In genomic region chr14:74924031-74924430, GRCm38 (mm10) we compare ENCODE assay signal across 29 mouse cellular contexts. TPM values are rescaled to one million over a fixed set of nuclear protein-coding genes. Genes with fewer than 3 reads are reported as not detected.
DNase-seq lines count a peak whose midpoint lies in the region; ATAC-seq and TF ChIP-seq lines count a peak whose summit lies in the region.
"Had no signal": no experiment of that assay in that cellular context is flagged by ENCODE, and none has a peak within 500 bp of the region (broad histone marks: within the 10 kb centered on the region; RNA-seq: fewer than 3 reads in every experiment).

No protein-coding gene starts in this region.

- TF ChIP-seq CTCF in liver, embryonic 14.5 days (IDR thresholded peaks at IDR 0.05; ENCODE audit: low read depth) = no peak

- no peak overlapping the region for H3K27ac ChIP-seq in heart, embryonic 16.5 days (ENCODE audit: low read length)
- H3K27ac ChIP-seq in liver, embryonic 14.5 days = no peak overlapping the region
- H3K27ac ChIP-seq in liver, embryonic 12.5 days = no peak overlapping the region
- H3K27ac ChIP-seq in intestine, embryonic 15.5 days = 0 out of 2 replicates have a peak overlapping the region, but pooled peaks have one; percentile 20
- H3K27ac ChIP-seq: embryonic facial prominence, embryonic 13.5 days; forebrain, embryonic 12.5 days; hindbrain, embryonic 12.5 days; limb, embryonic 12.5 days; liver, embryonic 13.5 days; macrophage; midbrain, embryonic 13.5 days had no signal

- intact Hi-C loops in heart, postnatal 25 days (cut with DNase I) = no loop called here

- no peak overlapping the region for H3K4me2 ChIP-seq in heart, embryonic 16.5 days (ENCODE audit: low read depth, low read length)
- no peak overlapping the region for H3K4me2 ChIP-seq in liver, embryonic 14.5 days (ENCODE audit: low read depth)
- H3K4me2 ChIP-seq in liver, embryonic 12.5 days = no peak overlapping the region
- no peak overlapping the region for H3K4me2 ChIP-seq in intestine, embryonic 15.5 days (replicated peaks)
- H3K4me2 ChIP-seq: embryonic facial prominence, embryonic 13.5 days; forebrain, embryonic 12.5 days; heart, embryonic 11.5 days; hindbrain, embryonic 12.5 days; limb, embryonic 12.5 days; liver, embryonic 13.5 days; midbrain, embryonic 13.5 days had no signal

- peaks cover 32% of the 10 kb centered on the region for H3K4me1 ChIP-seq in heart, embryonic 16.5 days (ENCODE audit: control insufficient read depth, insufficient read depth, low read length)
- H3K4me1 ChIP-seq in liver, embryonic 14.5 days (replicated peaks; ENCODE audit: control insufficient read depth in 2 of 2, insufficient read depth in 2 of 2, low read length in 1 of 2) = peaks cover 0 to 10% of the 10 kb centered on the region in 2 experiments; a peak in 3 of 4 replicates
- peaks cover 34% of the 10 kb centered on the region for H3K4me1 ChIP-seq in liver, embryonic 12.5 days
- H3K4me1 ChIP-seq in intestine, embryonic 15.5 days (replicated peaks) = peaks cover 30% of the 10 kb centered on the region; the same call in 1 of the 2 replicates

- H3K4me3 ChIP-seq in heart, embryonic 16.5 days (ENCODE audit: low read length) = no peak overlapping the region
- no peak overlapping the region for H3K4me3 ChIP-seq in liver, embryonic 14.5 days (ENCODE audit: insufficient read depth in 1 of 2, low read depth in 2 of 2, low read length in 2 of 2)
- H3K4me3 ChIP-seq in liver, embryonic 12.5 days = no peak overlapping the region
- H3K4me3 ChIP-seq in intestine, embryonic 15.5 days (replicated peaks) = no peak overlapping the region
- H3K4me3 ChIP-seq: embryonic facial prominence, embryonic 13.5 days; forebrain, embryonic 12.5 days; hindbrain, embryonic 12.5 days; limb, embryonic 12.5 days; liver, embryonic 13.5 days; midbrain, embryonic 13.5 days had no signal

- DNase-seq in adrenal gland, postnatal 10 days = peak; percentile 26
- no peak for DNase-seq in adrenal gland, adult 2 months
- no peak for DNase-seq in heart, postnatal 25 days (ENCODE audit: low spot score)
- DNase-seq in liver, embryonic 14.5 days (ENCODE audit: low read depth in 3 of 3, low spot score in 3 of 3) = no peak
- DNase-seq in ovary, postnatal 14 days (ENCODE audit: low spot score) = no peak
- DNase-seq: adrenal gland, postnatal 14 days; cerebellum, adult 11 months; cerebellum, adult 9-10 months; embryo, embryonic 11 days; forebrain, postnatal 0 days; gastrocnemius, postnatal 25 days; heart, adult 11 months; heart, postnatal 10 days; kidney, adult 8-10 months; kidney, postnatal 25 days; liver, embryonic 13.5 days; lung, adult 2 months; lung, postnatal 10 days had no signal

- no peaks in the 10 kb centered on the region for H3K27me3 ChIP-seq in heart, embryonic 16.5 days (ENCODE audit: control insufficient read depth, insufficient read depth, low read length)
- no peaks in the 10 kb centered on the region for H3K27me3 ChIP-seq in liver, embryonic 14.5 days (ENCODE audit: control insufficient read depth, insufficient read depth, low read length)
- no peaks in the 10 kb centered on the region for H3K27me3 ChIP-seq in liver, embryonic 12.5 days (replicated peaks)
- H3K27me3 ChIP-seq in intestine, embryonic 15.5 days (replicated peaks) = no peaks in the 10 kb centered on the region
- H3K27me3 ChIP-seq: CH12.LX; embryonic facial prominence, embryonic 13.5 days; forebrain, embryonic 12.5 days; hindbrain, embryonic 12.5 days; liver, embryonic 13.5 days; midbrain, embryonic 13.5 days had no signal

- peaks cover 3% of the 10 kb centered on the region; the same call in 1 of the 2 replicates for H3K36me3 ChIP-seq in heart, embryonic 16.5 days (ENCODE audit: control insufficient read depth, insufficient read depth)
- no peaks in the 10 kb centered on the region for H3K36me3 ChIP-seq in liver, embryonic 14.5 days (replicated peaks; ENCODE audit: control insufficient read depth, insufficient read depth, low read depth)
- no peaks in the 10 kb centered on the region for H3K36me3 ChIP-seq in liver, embryonic 12.5 days
- no peaks in the 10 kb centered on the region for H3K36me3 ChIP-seq in intestine, embryonic 15.5 days
- H3K36me3 ChIP-seq: forebrain, embryonic 12.5 days; hindbrain, embryonic 12.5 days; liver, embryonic 13.5 days; midbrain, embryonic 13.5 days had no signal

- WGBS in heart, embryonic 16.5 days = 54% methylated on average over 2 of the region's 2 CpGs
- WGBS in liver, embryonic 14.5 days (ENCODE audit: insufficient replicate concordance) = 60% methylated on average over 2 of the region's 2 CpGs
- WGBS in liver, embryonic 12.5 days (ENCODE audit: insufficient replicate concordance) = 62% methylated on average over 2 of the region's 2 CpGs
- 44% methylated on average over 2 of the region's 2 CpGs for WGBS in intestine, embryonic 15.5 days

- no peak for TF ChIP-seq EP300 in liver, embryonic 14.5 days (IDR thresholded peaks at IDR 0.05; ENCODE audit: low read depth)

- no peaks in the 10 kb centered on the region for H3K9me3 ChIP-seq in heart, embryonic 16.5 days (replicated peaks; ENCODE audit: control insufficient read depth, low read length)
- H3K9me3 ChIP-seq in liver, embryonic 14.5 days (ENCODE audit: control insufficient read depth, low read length) = no peaks in the 10 kb centered on the region
- H3K9me3 ChIP-seq in liver, embryonic 12.5 days (replicated peaks) = no peaks in the 10 kb centered on the region
- no peaks in the 10 kb centered on the region for H3K9me3 ChIP-seq in intestine, embryonic 15.5 days
- H3K9me3 ChIP-seq: embryonic facial prominence, embryonic 13.5 days; forebrain, embryonic 12.5 days; hindbrain, embryonic 12.5 days; limb, embryonic 12.5 days; liver, embryonic 13.5 days; midbrain, embryonic 13.5 days had no signal

- H3K9ac ChIP-seq in heart, embryonic 16.5 days (ENCODE audit: low read length) = 0 out of 2 replicates have a peak overlapping the region, but pooled peaks have one; percentile 26
- H3K9ac ChIP-seq in liver, embryonic 14.5 days (replicated peaks) = no peak overlapping the region
- H3K9ac ChIP-seq in liver, embryonic 12.5 days = no peak overlapping the region
- H3K9ac ChIP-seq in intestine, embryonic 15.5 days = no peak overlapping the region
- H3K9ac ChIP-seq: embryonic facial prominence, embryonic 13.5 days; forebrain, embryonic 12.5 days; forebrain, postnatal 0 days; hindbrain, embryonic 12.5 days; limb, embryonic 12.5 days; liver, embryonic 13.5 days; midbrain, embryonic 13.5 days had no signal

- ATAC-seq in heart, embryonic 16.5 days (replicated peaks; ENCODE audit: extremely low read depth, insufficient read depth, low FRiP score) = no peak
- 0 out of 2 replicates have a peak, but pooled peaks have one; percentile 16 for ATAC-seq in liver, embryonic 14.5 days (ENCODE audit: insufficient read depth)
- ATAC-seq in liver, embryonic 12.5 days = no peak
- peak; percentile 68 for ATAC-seq in intestine, embryonic 15.5 days
- ATAC-seq: forebrain, postnatal 0 days; midbrain, embryonic 13.5 days had no signal

RNA-seq across cellular contexts. Expression of gene Lrch1, which starts 23.6 kb away (rescaled TPM):
- total RNA-seq in adrenal gland, postnatal 10 days (2021) = 10 to 100 TPM; 13.7 to 16.2 TPM
- 10 to 100 TPM; 10.8 to 15.0 TPM for total RNA-seq in adrenal gland, adult 2 months (2021)
- 4.7 and 5.3 TPM in 2 replicates for polyA plus RNA-seq in adrenal gland, adult 2 months (2012; rRNA removed)
- polyA plus RNA-seq in heart, embryonic 16.5 days (2015; fragmentation: Nextera tagmentation; extraction: Ambion mirVana) = 12.4 and 12.5 TPM in 2 replicates
- 10 to 100 TPM; 16.8 to 17.9 TPM for total RNA-seq in heart, postnatal 25 days (2021)
- 2.7 and 2.8 TPM in 2 replicates for polyA plus RNA-seq in liver, embryonic 14.5 days (2012; rRNA removed)
- 3.4 and 4.4 TPM in 2 replicates for polyA plus RNA-seq in liver, embryonic 14.5 days (2014; fragmentation: Nextera tagmentation; extraction: Ambion mirVana)
- 6.5 and 7.8 TPM in 2 replicates for polyA plus RNA-seq in liver, embryonic 12.5 days (2016; fragmentation: Nextera tagmentation; extraction: Ambion mirVana)
- 11.8 and 12.5 TPM in 2 replicates for polyA plus RNA-seq in intestine, embryonic 15.5 days (2015; fragmentation: Nextera tagmentation; extraction: Ambion mirVana)

Comparison
In these comparisons a context has a peak if more than half of its experiments do, and no peak if none do; other contexts are left out.
1. ATAC-seq: peak in liver, embryonic 14.5 days (single experiment) and intestine, embryonic 15.5 days (single experiment); none in heart, embryonic 16.5 days (single experiment) and liver, embryonic 12.5 days (single experiment).